Mouse (Mus musculus) ovary, adult 10 weeks (tissue): Measurements from ENCODE around the gene Fbxo39. TPM values are rescaled to one million over a fixed set of nuclear protein-coding genes. Genes with fewer than 3 reads are reported as not detected.

ENCODE experiments used
- polyA plus RNA-seq: library from polyadenylated mRNA; stranded (reverse); fragments of 350-450 nt; fragmentation: Illumina TruSeq; extraction: RNeasy Lipid Tissue Mini Kit (QIAGEN cat#74804); gene quantifications from one replicate; pipeline ENCODE4 v1.2.3, GENCODE M21; 2014

The Fbxo39 gene
- not detected for polyA plus RNA-seq

GRCm38 (mm10) chr11:72314151-72314895 is at the start of gene Fbxo39:
Fbxo39 (plus strand) TSS chr11:72314444.

GRCm38 (mm10) chr11:72266960-72267560 is 47.2 kb upstream of the Fbxo39 start, which contains the start of gene Slc13a5:
Slc13a5 (minus strand) TSS chr11:72267222.

GRCm38 (mm10) chr11:72301334-72301733 is 12.9 kb upstream of the Fbxo39 start, which contains the start of gene Xaf1:
Xaf1 (plus strand) TSS chr11:72301629.

GRCm38 (mm10) chr11:72362347-72362741 is 48.1 kb downstream of the Fbxo39 start, which contains the start of gene Tekt1:
Tekt1 (minus strand) TSS chr11:72362442.

Other genes with a start within 250 kb of the Fbxo39 start
- 1.0 TPM for gene Pitpnm3, start 178.7 kb upstream of the Fbxo39 start, polyA plus RNA-seq
- gene Gm43951, start 107.6 kb upstream of the Fbxo39 start, polyA plus RNA-seq: not detected
- gene 4933427D14Rik, start 107.0 kb upstream of the Fbxo39 start, polyA plus RNA-seq: 16.2 TPM
- 130 TPM for gene Txndc17, start 106.9 kb upstream of the Fbxo39 start, polyA plus RNA-seq
- 16.0 TPM for gene Med31, start 98.9 kb upstream of the Fbxo39 start, polyA plus RNA-seq
- not detected for gene Slc13a5, start 47.2 kb upstream of the Fbxo39 start, polyA plus RNA-seq
- 31.6 TPM for gene Xaf1, start 12.8 kb upstream of the Fbxo39 start, polyA plus RNA-seq
- 3.1 TPM for gene Tekt1, start 48.0 kb downstream of the Fbxo39 start, polyA plus RNA-seq
- 9.8 TPM for gene Smtnl2, start 97.3 kb downstream of the Fbxo39 start, polyA plus RNA-seq
- gene Ggt6, start 121.1 kb downstream of the Fbxo39 start, polyA plus RNA-seq: not detected
- gene Mybbp1a, start 126.9 kb downstream of the Fbxo39 start, polyA plus RNA-seq: 60.1 TPM
- gene Spns2, start 175.5 kb downstream of the Fbxo39 start, polyA plus RNA-seq: 0.80 TPM
- not detected for gene Spns3, start 236.1 kb downstream of the Fbxo39 start, polyA plus RNA-seq